Mouse (Mus musculus): ENCODE data around the gene Tor2a. TPM values are rescaled to one million over a fixed set of nuclear protein-coding genes. Genes with fewer than 3 reads are reported as not detected.

Tor2a gene
- total RNA-seq, 2 experiments from 2014 or later, result 4.1 to 4.8 TPM

- DNase-seq (ENCODE audit: low spot score), result no peak
These were observed 4.3 kb downstream of the Tor2a start for GRCm38 (mm10) chr2:32761361-32761760.

- no peak for DNase-seq (ENCODE audit: low spot score)
These were observed 4.8 kb downstream of the Tor2a start for GRCm38 (mm10) chr2:32761859-32762258.

GRCm38 (mm10) chr2:32763353-32763752, 6.3 kb downstream of the Tor2a start:
- no peak for DNase-seq (ENCODE audit: low spot score)

GRCm38 (mm10) chr2:32767241-32767640, 10.2 kb downstream of the Tor2a start:
- peak; percentile 32 for DNase-seq (ENCODE audit: low spot score)

GRCm38 (mm10) chr2:32768661-32769285, 11.7 kb downstream of the Tor2a start:
- no peak for DNase-seq (ENCODE audit: low spot score)

GRCm38 (mm10) chr2:32769327-32770085, 12.5 kb downstream of the Tor2a start:
- DNase-seq (ENCODE audit: low spot score), result no peak

- no peak for DNase-seq (ENCODE audit: low spot score)
These were observed 14.9 kb downstream of the Tor2a start for GRCm38 (mm10) chr2:32771886-32772285.

- DNase-seq (ENCODE audit: low spot score), result no peak
These were observed 15.7 kb downstream of the Tor2a start for GRCm38 (mm10) chr2:32772626-32773279.

GRCm38 (mm10) chr2:32775359-32776074, 18.5 kb downstream of the Tor2a start, which contains the start of the genes Ttc16 and Ptrh1:
Gene Ttc16 (minus strand): TSS chr2:32775633.
Gene Ptrh1 (plus strand): TSS chr2:32775786.
- DNase-seq (ENCODE audit: low spot score), result peak; percentile 98

GRCm38 (mm10) chr2:32776192-32776591, 19.2 kb downstream of the Tor2a start:
- no peak for DNase-seq (ENCODE audit: low spot score)

- no peak for DNase-seq (ENCODE audit: low spot score)
These were observed 21.0 kb downstream of the Tor2a start for GRCm38 (mm10) chr2:32778081-32778480.

- peak; percentile 76 for DNase-seq (ENCODE audit: low spot score)
These were observed 22.1 kb downstream of the Tor2a start for GRCm38 (mm10) chr2:32779131-32779530.

GRCm38 (mm10) chr2:32779714-32780113, 22.7 kb downstream of the Tor2a start:
- no peak for DNase-seq (ENCODE audit: low spot score)

- no peak for DNase-seq (ENCODE audit: low spot score)
These were observed 24.7 kb downstream of the Tor2a start for GRCm38 (mm10) chr2:32781710-32782109.

GRCm38 (mm10) chr2:32784048-32784681, 27.1 kb downstream of the Tor2a start, which contains the start of gene Cfap157:
Gene Cfap157 (minus strand): TSS chr2:32784428.
- peak; percentile 43 for DNase-seq (ENCODE audit: low spot score)

GRCm38 (mm10) chr2:32787176-32787575, 30.1 kb downstream of the Tor2a start:
- DNase-seq (ENCODE audit: low spot score), result peak; percentile 36

- DNase-seq (ENCODE audit: low spot score), result no peak
These were observed 31.5 kb downstream of the Tor2a start for GRCm38 (mm10) chr2:32788581-32788980.

- DNase-seq (ENCODE audit: low spot score), result peak; percentile 80
These were observed 34.3 kb downstream of the Tor2a start for GRCm38 (mm10) chr2:32791297-32791696.

- DNase-seq (ENCODE audit: low spot score), result no peak
These were observed 38.8 kb downstream of the Tor2a start for GRCm38 (mm10) chr2:32795748-32796418.

- no peak for DNase-seq (ENCODE audit: low spot score)
These were observed 41.4 kb downstream of the Tor2a start for GRCm38 (mm10) chr2:32798251-32798962.
